Mouse (Mus musculus): ENCODE results near the gene Fsip1.

The Fsip1 gene

GRCm38 (mm10) chr2:118278249-118278648 is 21.5 kb upstream of the Fsip1 start:
- no peaks in the 10 kb centered on the region for H3K36me3 ChIP-seq (ENCODE audit: control insufficient read depth, insufficient read depth, low read length, poor library complexity, severe bottlenecking)
- DNase-seq (ENCODE audit: low read depth, low spot score) = no peak
- H3K27me3 ChIP-seq (ENCODE audit: control insufficient read depth, insufficient read depth, low read length, poor library complexity, severe bottlenecking) = no peaks in the 10 kb centered on the region

- H3K27me3 ChIP-seq (ENCODE audit: control insufficient read depth, insufficient read depth, low read length, poor library complexity, severe bottlenecking) = no peaks in the 10 kb centered on the region
Observed at GRCm38 (mm10) chr2:118271606-118272005, 14.8 kb upstream of the Fsip1 start.

GRCm38 (mm10) chr2:118270213-118270612 is 13.4 kb upstream of the Fsip1 start:
- H3K27me3 ChIP-seq (ENCODE audit: control insufficient read depth, insufficient read depth, low read length, poor library complexity, severe bottlenecking) = no peaks in the 10 kb centered on the region
- H3K36me3 ChIP-seq (ENCODE audit: control insufficient read depth, insufficient read depth, low read length, poor library complexity, severe bottlenecking) = no peaks in the 10 kb centered on the region
- no peak for DNase-seq (ENCODE audit: low read depth, low spot score)

More at GRCm38 (mm10) chr2:118271606-118272005, 14.8 kb upstream of the Fsip1 start:
- DNase-seq (ENCODE audit: low read depth, low spot score) = no peak
- no peaks in the 10 kb centered on the region for H3K36me3 ChIP-seq (ENCODE audit: control insufficient read depth, insufficient read depth, low read length, poor library complexity, severe bottlenecking)

GRCm38 (mm10) chr2:118263914-118264201 is 7.1 kb upstream of the Fsip1 start:
- no peak for DNase-seq (ENCODE audit: low read depth, low spot score)
- Histone ChIP-seq H3K27me3 (ENCODE audit: control insufficient read depth, insufficient read depth, low read length, poor library complexity, severe bottlenecking) (no peaks in the 10 kb centered on the region), H3K36me3 (ENCODE audit: control insufficient read depth, insufficient read depth, low read length, poor library complexity, severe bottlenecking) (no peaks in the 10 kb centered on the region)

- Histone ChIP-seq H3K36me3 (ENCODE audit: control insufficient read depth, insufficient read depth, low read length, poor library complexity, severe bottlenecking) (no peaks in the 10 kb centered on the region), H3K27me3 (ENCODE audit: control insufficient read depth, insufficient read depth, low read length, poor library complexity, severe bottlenecking) (no peaks in the 10 kb centered on the region)
- DNase-seq (ENCODE audit: low read depth, low spot score) = peak; percentile 89
Observed at GRCm38 (mm10) chr2:118263151-118263913, 6.6 kb upstream of the Fsip1 start.

- no peak for DNase-seq (ENCODE audit: low read depth, low spot score)
- H3K36me3 ChIP-seq (ENCODE audit: control insufficient read depth, insufficient read depth, low read length, poor library complexity, severe bottlenecking) = no peaks in the 10 kb centered on the region
- no peaks in the 10 kb centered on the region for H3K27me3 ChIP-seq (ENCODE audit: control insufficient read depth, insufficient read depth, low read length, poor library complexity, severe bottlenecking)
Observed at GRCm38 (mm10) chr2:118262673-118263072, 5.9 kb upstream of the Fsip1 start.

- H3K36me3 ChIP-seq (ENCODE audit: control insufficient read depth, insufficient read depth, low read length, poor library complexity, severe bottlenecking) = no peaks in the 10 kb centered on the region
- H3K27me3 ChIP-seq (ENCODE audit: control insufficient read depth, insufficient read depth, low read length, poor library complexity, severe bottlenecking) = no peaks in the 10 kb centered on the region
- DNase-seq (ENCODE audit: low read depth, low spot score) = peak; percentile 67
Observed at GRCm38 (mm10) chr2:118259746-118260145, 3.0 kb upstream of the Fsip1 start.

GRCm38 (mm10) chr2:118257094-118257493 is 328 bp upstream of the Fsip1 start:
- H3K27me3 ChIP-seq (ENCODE audit: control insufficient read depth, insufficient read depth, low read length, poor library complexity, severe bottlenecking) = no peaks in the 10 kb centered on the region
- no peaks in the 10 kb centered on the region for H3K36me3 ChIP-seq (ENCODE audit: control insufficient read depth, insufficient read depth, low read length, poor library complexity, severe bottlenecking)
- DNase-seq (ENCODE audit: low read depth, low spot score) = peak; percentile 8

GRCm38 (mm10) chr2:118254516-118254915 is 2.2 kb downstream of the Fsip1 start:
- no peak for DNase-seq (ENCODE audit: low read depth, low spot score)
- no peaks in the 10 kb centered on the region for H3K36me3 ChIP-seq (ENCODE audit: control insufficient read depth, insufficient read depth, low read length, poor library complexity, severe bottlenecking)

GRCm38 (mm10) chr2:118248966-118249365 is 7.8 kb downstream of the Fsip1 start:
- no peaks in the 10 kb centered on the region for H3K36me3 ChIP-seq (ENCODE audit: control insufficient read depth, insufficient read depth, low read length, poor library complexity, severe bottlenecking)
- no peaks in the 10 kb centered on the region for H3K27me3 ChIP-seq (ENCODE audit: control insufficient read depth, insufficient read depth, low read length, poor library complexity, severe bottlenecking)
- DNase-seq (ENCODE audit: low read depth, low spot score) = no peak

More at GRCm38 (mm10) chr2:118254516-118254915, 2.2 kb downstream of the Fsip1 start:
- H3K27me3 ChIP-seq (ENCODE audit: control insufficient read depth, insufficient read depth, low read length, poor library complexity, severe bottlenecking) = no peaks in the 10 kb centered on the region

GRCm38 (mm10) chr2:118248016-118248415 is 8.8 kb downstream of the Fsip1 start:
- Histone ChIP-seq H3K36me3 (ENCODE audit: control insufficient read depth, insufficient read depth, low read length, poor library complexity, severe bottlenecking) (no peaks in the 10 kb centered on the region), H3K27me3 (ENCODE audit: control insufficient read depth, insufficient read depth, low read length, poor library complexity, severe bottlenecking) (no peaks in the 10 kb centered on the region)
- no peak for DNase-seq (ENCODE audit: low read depth, low spot score)

- Histone ChIP-seq H3K27me3 (ENCODE audit: control insufficient read depth, insufficient read depth, low read length, poor library complexity, severe bottlenecking) (no peaks in the 10 kb centered on the region), H3K36me3 (ENCODE audit: control insufficient read depth, insufficient read depth, low read length, poor library complexity, severe bottlenecking) (no peaks in the 10 kb centered on the region)
- peak; percentile 88 for DNase-seq (ENCODE audit: low read depth, low spot score)
Observed at GRCm38 (mm10) chr2:118245914-118246313, 10.9 kb downstream of the Fsip1 start.

- no peaks in the 10 kb centered on the region for H3K27me3 ChIP-seq (ENCODE audit: control insufficient read depth, insufficient read depth, low read length, poor library complexity, severe bottlenecking)
- no peak for DNase-seq (ENCODE audit: low read depth, low spot score)
Observed at GRCm38 (mm10) chr2:118236196-118236595, 20.6 kb downstream of the Fsip1 start.

GRCm38 (mm10) chr2:118235614-118236013 is 21.2 kb downstream of the Fsip1 start:
- Histone ChIP-seq H3K27me3 (ENCODE audit: control insufficient read depth, insufficient read depth, low read length, poor library complexity, severe bottlenecking) (no peaks in the 10 kb centered on the region), H3K36me3 (ENCODE audit: control insufficient read depth, insufficient read depth, low read length, poor library complexity, severe bottlenecking) (no peaks in the 10 kb centered on the region)
- no peak for DNase-seq (ENCODE audit: low read depth, low spot score)

More at GRCm38 (mm10) chr2:118236196-118236595, 20.6 kb downstream of the Fsip1 start:
- H3K36me3 ChIP-seq (ENCODE audit: control insufficient read depth, insufficient read depth, low read length, poor library complexity, severe bottlenecking) = no peaks in the 10 kb centered on the region

GRCm38 (mm10) chr2:118230544-118230943 is 26.2 kb downstream of the Fsip1 start:
- Histone ChIP-seq H3K36me3 (ENCODE audit: control insufficient read depth, insufficient read depth, low read length, poor library complexity, severe bottlenecking) (no peaks in the 10 kb centered on the region), H3K27me3 (ENCODE audit: control insufficient read depth, insufficient read depth, low read length, poor library complexity, severe bottlenecking) (no peaks in the 10 kb centered on the region)
- no peak for DNase-seq (ENCODE audit: low read depth, low spot score)
